Mouse (Mus musculus): ENCODE measurements at regions not wholly inside any gene's neighbourhood (a gene's known extent, or its start where the extent isn't known, plus 50 kb on each side); places are given as distances from the start of the nearest gene placed in this dataset.
"Not testable (repeated sequence)": the region's sequence is repeated elsewhere in the genome, so short reads cannot be mapped to it uniquely, and the experiment has no call there.

GRCm38 (mm10) chr17:63749257-63749656 lies 113.6 kb upstream of the Fer start:
- TF ChIP-seq CTCF (IDR thresholded peaks at IDR 0.05; ENCODE audit: control insufficient read depth, insufficient read depth, low read length); POLR2A (IDR thresholded peaks at IDR 0.05; ENCODE audit: borderline replicate concordance, control insufficient read depth, low read depth, low read length): not testable (repeated sequence)

Measured in bone marrow, adult 2 months (tissue).